Mouse (Mus musculus) frontal cortex, postnatal 14 days (tissue): Measurements from ENCODE around the gene Polrmt.
A peak's percentile ranks its signal among the peaks of the same experiment; 100 is the strongest.
"Not testable (repeated sequence)": the region's sequence is repeated elsewhere in the genome, so short reads cannot be mapped to it uniquely, and the experiment has no call there.

ENCODE experiments used
- DNase-seq, 2 experiments: peaks; one replicate each; pipeline ENCODE4 v3.0.0; 2022; ENCODE audit warnings: low spot score in 2 of 2

Gene Polrmt

DNA sequence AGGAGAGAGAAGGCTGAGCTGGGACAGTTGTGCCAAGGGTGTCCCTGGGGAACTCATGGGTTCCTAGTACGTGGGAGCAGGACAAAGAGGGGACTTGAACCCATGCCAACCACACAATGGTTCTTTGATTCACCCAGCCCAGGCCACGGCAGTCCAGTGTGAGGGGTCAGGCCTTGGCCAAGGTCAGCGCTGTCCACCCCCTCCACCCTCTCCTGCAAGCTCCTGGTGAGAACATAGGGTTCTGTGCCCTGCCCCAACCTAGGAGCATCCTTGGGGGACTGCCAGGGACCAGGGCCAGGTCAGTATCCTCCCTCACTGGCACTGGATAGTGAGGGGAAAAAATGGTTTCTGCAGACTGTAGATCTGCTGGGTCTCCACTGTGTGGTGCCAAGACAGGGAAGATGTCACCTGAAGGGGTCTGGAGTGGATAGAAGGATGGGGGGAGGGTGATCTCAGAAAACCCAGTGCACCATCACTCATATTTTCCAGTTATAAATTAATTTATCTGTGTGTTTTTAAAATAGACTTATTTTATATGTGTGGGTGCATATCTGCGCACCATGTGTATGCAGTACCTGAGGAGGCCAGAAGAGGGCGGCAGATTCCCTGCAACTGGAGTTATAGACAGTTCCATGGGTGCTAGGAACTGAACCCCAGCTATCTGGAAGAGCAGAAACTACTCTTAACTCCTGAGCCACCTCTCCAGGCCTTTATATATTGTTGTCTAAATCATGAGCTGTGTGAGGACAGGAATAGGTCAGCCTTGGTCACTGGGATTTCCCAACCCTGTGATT is 28.3 kb upstream of the Polrmt start:
- no peak for DNase-seq

DNA sequence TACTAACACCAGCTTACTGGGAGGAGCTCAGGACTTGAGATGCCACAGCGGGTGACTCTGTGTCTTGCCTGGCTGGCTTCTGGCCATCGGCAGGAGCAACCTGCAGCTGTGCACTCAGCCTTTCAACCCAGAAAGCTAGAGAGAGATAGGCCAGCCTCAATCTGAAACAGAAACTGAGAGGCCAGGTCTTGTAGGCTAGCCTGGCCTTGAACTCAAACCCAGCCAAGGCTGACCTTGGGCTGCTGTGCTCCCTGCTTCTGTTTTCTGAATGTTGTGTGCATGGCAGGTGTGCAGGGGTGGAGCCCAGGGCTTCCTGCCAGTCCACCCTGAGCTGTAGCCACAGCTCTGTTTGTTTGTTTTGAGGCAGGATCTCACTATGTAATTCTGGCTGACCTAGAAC is 26.8 kb upstream of the Polrmt start:
- no peak for DNase-seq

DNA sequence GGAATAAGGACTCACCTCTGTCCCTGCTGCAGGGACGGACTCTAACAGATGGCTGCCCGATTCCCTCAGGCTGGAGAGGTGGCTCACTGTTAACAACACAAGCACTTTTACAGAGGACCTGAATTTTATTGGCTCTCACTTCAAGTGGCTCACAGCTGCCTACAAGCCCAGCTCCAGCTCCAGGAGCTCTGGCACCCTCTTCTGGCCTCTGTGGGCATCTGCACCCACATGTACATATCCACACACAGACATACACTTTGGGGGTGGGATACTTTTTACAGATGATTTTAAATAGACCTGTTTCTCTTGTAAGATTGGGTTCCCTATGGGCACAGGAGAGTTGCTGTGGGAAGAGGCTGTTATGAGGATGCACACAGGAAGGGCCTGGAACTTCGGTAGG is 25.9 kb upstream of the Polrmt start:
- no peak for DNase-seq

GRCm38 (mm10) chr10:79769329-79769728 is 22.9 kb upstream of the Polrmt start:
- no peak for DNase-seq

DNA sequence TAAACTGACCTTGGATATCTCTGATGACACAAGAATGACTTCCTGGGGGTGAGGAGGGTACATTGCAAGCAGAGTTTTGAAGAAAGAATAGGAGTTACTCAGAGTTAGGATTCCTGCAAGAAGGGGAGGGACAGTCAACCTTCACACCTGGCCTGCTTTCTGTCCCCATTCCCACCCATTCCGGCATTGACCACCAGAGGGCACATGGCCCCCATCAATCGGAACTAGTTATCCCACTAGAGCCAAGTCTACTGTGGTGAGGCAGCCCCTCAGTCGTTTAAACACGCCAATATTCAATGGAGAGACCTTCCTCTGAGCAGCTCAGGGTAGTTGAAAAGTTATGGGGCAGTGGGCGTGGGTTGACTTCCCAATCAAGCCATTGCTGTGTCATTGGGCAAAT is 22.0 kb upstream of the Polrmt start:
- DNase-seq = peak in 1 of 2 experiments; percentile 76

DNA sequence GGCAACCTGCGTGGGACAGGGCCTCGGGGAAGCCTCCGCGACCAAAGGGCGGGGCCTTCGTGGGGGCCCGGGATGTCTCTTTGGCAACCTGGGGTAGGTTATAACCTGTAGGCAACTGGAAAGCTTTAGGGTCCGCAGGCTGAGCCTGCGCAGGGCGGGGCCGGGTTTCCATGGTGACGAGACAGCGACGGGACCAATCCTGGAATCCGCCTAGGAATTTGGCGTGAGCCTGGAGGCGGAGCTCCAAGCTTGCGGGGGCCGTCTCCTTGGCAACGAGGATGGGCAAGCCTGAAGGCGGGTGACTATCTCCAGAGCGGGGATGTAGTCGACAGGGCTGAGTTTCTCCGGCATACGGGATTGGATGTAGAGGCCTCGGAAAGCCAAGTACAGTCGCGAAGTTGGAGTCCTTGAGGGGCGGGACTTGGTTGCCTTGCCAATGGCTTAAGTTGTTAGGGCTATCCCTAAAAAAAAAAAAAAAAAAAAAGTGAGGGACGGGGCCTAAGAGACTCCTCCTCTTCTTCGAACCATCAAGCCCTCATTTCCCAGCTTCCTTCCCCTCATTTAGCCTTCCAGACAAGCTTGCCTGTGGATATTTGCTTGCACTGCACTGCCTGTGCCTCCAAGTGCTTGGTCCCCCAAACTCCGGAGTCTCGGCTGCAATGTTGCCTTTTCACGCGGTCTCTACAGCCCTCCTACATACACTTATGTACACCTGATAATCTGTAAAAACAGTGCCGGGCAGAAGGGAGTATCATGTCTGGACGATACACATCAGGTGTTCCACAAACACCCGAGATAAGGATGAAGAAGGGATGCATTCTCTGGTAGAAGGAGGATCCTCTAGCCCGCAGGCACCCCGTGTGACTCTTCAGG is 21.2 kb upstream of the Polrmt start:
- DNase-seq = peak; percentile 94 to 95

DNA sequence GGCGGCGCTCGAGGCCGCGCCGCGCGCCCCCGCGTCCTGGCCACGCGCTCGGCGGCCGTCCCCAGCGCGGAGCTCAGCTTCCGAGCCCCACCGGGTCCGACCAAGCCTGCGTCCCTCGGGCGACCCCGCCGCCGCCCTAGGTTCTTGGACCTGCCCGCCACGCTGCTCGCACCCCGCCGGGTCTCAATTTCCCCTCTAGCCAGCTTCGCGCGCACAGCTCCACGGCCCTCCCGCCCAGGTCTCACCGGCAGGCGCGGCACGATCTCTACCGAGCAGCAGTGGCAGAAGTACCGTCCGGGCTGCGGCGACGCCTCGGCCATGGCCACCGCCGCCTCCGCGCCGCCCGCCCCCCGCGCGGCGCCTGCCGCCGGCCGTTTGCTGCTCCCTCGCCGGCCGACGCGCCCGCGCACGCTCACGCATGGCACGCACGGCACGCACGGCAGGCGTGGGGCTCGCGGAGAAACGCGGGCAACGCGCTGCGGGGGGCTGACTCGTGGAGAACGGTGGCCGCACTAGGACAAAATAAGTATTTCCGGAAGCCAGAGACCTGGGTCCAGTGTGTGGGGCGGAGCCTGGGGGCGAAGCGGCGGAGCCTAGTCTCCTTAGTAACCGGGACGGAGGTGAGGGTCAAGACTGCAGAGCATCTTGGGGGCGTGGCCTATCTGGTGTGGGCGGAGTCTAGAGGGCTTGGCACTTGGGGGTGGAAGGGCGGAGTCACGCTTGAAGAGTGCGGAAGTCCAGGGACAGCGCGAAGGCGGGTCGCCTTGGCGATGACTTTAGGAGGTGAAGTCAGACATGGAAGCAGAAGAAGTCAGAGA is 20.3 kb upstream of the Polrmt start, which contains the start of gene Rnf126:
Rnf126 (minus strand) TSS at position 445 of the 818 bp plus-strand sequence.
- peak; percentile 99 for DNase-seq

DNA sequence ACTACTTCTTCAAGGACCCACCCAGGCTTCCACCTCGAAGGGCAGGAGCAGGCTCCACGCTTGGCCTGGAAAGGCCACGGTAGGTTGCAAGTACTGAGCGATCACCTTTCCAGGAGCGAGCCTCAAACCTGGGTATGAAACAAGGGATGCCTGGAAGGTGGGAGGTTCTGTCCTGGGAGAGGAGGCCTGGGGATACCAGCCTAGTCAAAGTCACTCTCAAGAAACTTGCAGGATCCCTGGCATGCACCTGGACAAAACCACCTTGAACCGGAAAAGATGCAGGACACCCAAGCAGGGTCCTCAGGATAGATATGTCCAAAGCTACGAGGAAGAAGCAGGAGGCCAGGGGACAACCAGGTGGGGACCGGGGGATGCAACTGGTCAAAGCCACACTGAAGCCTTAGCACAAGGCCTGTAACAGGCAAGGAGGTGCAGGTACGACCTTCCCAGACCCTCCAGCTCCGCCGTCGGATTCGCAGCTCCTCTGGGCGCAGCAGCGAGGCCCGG is 19.7 kb upstream of the Polrmt start:
- no peak for DNase-seq

DNA sequence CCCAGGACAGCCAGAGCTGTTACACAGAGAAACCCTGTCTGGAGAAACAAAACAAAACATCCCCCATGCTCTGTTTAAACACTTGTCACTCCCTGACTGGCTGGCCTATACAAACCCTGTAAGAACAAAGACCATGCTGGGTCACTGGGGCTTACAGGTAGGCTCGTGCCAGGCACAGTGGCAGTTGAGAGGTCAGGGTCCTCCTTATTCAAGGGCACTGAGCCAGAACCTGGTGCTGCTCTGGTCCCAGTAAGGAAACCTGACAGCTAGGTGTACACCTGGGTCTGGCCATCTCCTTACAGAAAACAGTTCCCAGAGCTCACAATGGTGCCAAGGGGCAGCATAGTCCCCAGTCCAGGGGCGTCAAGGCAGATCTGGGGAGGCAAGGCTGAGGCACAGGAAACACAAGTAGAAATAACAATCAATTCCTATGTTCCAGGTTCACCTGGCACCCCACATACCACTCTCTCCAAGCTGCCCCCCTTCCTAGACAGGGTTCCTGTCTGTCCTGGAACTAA is 18.9 kb upstream of the Polrmt start:
- DNase-seq = no peak

DNA sequence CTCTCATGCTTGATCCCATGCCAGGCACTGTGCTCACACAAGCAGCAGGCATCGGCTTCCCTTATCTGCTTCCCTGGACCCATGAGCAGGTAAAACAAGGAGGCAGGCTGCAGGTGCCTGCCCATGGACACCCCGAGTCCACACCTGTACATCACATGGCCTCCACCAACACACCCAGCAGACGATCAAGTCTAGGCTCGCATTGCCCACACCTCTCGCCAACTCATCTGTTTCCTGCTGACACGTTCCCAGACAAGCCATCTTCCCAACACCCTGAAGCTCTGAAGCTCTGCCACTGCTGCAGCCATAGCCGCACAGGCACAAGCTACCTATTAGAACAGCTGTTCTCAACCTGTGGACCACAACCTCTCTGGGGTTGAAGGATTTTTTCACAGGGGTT is 17.9 kb upstream of the Polrmt start:
- DNase-seq = no peak

- no peak for DNase-seq
Observed at GRCm38 (mm10) chr10:79762875-79763274, 16.5 kb upstream of the Polrmt start.

DNA sequence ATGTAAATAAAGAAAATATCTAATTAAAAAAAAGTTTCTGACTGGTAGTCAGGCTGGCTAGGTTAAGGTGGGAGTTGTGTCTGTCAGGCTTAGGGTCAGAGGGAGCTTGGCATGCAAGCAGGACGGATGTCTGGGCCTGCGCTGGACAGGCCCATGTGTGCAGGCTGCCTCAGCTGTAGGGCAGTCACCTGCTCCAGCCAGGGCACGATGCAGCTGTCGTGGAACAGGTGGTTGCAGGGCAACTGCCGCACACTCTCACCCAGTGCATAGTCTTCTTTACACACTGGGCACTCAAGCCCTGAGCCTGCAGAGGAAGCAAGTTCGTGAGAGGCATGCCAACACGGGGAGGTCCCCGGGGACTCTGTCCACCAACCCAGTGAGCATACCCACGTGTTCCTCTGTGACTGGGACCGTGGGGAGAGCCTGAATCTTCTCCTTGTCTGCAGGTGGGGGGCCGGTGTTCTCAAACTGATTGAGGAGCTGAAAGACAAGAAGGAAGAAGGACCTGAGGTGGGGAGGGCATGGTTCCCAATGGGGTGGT is 14.3 kb upstream of the Polrmt start:
- DNase-seq = no peak

DNA sequence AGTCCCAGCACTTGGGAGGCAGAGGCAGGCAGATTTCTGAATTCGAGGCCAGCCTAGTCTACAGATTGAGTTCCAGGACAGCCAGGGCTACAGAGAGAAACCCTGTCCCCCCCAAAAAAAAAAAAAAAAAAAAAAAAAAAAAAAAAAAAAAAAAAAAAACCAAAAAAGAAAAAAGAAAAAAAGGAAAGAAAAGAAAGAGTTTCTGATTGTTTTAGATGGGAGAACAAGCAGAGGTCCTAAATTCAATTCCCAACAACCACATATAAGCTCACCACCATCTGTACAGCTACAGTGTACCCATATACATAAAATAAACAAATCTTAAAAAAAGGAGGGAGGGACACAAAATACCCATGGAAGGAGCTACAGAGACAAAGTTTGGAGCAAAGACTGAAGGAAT is 13.3 kb upstream of the Polrmt start:
- not testable (repeated sequence) for DNase-seq

DNA sequence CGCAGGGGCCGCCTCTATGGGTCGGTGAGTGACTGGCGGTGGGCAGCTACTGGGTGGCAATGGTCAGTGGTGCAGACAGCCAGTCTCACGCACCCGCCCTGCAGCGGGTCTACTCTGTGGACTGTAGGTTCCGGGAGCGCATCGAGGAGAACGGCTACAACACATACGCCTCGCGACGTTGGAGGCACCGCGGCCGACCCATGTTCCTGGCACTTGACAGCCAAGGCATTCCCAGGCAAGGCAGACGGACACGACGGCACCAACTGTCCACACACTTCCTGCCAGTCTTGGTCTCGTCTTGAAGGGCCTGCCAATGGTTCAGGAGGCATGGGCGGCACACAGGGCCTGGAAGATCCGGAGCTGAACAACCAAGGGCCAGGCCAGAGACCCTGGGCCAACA is 10.3 kb upstream of the Polrmt start:
- no peak for DNase-seq

GRCm38 (mm10) chr10:79755854-79756253 is 9.5 kb upstream of the Polrmt start:
- no peak for DNase-seq

DNA sequence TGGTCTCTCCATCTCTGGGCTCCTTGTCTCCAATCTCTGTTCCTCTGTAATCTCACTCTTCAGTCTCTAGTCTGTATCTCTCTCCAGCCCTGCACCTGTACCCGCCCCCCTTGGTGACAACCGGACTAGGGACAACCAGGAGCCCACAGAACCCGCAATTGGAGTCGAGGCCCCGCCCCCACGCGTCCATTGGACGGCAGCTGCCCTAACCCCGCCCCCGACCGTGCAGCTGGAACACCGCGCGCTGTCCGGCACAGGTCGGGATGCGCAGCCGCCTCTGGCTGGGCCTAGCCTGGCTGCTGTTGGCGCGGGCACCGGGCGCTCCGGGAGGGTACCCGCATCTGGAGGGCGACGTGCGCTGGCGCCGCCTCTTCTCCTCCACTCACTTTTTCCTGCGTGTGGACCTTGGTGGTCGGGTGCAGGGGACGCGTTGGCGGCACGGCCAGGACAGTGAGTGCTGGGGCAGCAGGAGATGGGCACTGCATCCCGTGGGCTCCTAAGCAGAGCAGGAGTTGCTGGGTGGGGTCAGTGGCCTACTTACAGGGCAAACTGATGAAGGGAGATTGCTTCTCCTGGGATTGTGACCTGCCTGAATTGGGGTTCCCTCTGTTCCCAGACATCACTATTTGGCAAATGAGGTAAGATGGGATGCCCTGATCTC is 8.6 kb upstream of the Polrmt start, which contains the start of gene Fgf22:
Fgf22 (plus strand) TSS at position 221 of the 661 bp plus-strand sequence.
- DNase-seq = peak in 1 of 2 experiments; percentile 60

- DNase-seq = no peak
Observed at GRCm38 (mm10) chr10:79748496-79748895, 2.1 kb upstream of the Polrmt start.

GRCm38 (mm10) chr10:79746774-79747151 is 382 bp upstream of the Polrmt start:
- DNase-seq = no peak

DNA sequence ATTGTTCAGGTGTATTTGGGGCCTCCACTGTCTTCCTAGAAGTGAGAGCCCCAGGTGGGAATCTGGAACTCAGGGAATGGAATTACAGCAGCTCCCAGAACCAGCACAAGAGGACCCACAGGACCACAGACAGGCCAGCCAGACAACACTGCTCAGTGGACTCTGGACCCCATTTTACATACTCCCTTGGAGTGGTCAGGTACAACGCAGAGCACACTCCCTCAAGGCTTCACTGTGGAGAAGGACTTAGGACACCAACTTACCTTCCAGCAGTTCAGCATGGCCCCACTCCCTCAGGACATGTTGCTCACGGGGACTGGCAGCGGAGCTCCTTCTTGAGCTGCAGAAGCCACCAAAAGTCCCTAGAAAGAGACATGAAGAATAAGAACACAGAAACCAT is 970 bp downstream of the Polrmt start:
- no peak for DNase-seq

DNA sequence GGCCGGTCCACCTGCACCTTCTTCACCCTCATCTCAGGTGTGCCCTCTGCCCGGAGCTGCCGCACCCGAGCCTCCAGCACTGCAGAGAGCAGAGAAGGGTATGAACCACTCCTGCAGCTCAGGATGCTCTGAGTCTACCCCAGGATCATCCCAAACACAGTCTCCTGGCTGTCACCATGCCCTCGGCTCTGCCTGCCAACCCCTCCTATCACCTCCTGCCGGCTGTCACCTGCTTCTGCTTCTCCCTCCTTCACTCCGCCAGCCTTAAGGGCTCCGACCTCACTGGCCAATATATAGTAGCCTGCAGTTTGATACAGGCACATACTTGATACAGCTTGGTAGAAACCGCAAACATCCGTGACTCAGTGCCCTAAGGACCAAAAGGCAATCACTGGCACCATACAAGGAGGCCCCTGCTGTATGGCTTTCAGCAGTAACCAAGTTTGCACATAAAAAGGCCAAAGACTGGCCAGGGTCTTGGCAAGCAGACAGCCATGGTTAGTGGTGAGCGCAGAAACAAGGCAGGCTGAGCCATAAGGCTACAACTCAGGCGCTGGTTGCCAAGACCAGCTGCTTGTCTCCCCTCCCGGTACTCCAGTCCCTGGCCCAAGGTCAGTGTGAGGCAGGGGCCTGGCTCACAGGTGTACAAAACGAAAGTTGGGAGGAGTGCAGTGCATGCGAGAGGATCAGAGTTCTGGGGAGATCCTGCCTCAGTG is 2.6 kb downstream of the Polrmt start:
- no peak for DNase-seq
